Mouse (Mus musculus): ENCODE data around the gene Prr15l. TPM values are rescaled to one million over a fixed set of nuclear protein-coding genes. Genes with fewer than 3 reads are reported as not detected.

Gene Prr15l
- polyA plus RNA-seq, 1 experiment from 2014 or later: 0.68 TPM

GRCm38 (mm10) chr11:96902639-96903635, 25.0 kb upstream of the Prr15l start:
- H3K4me2 ChIP-seq (replicated peaks): peak overlapping the region; percentile 21; the same call in 1 of the 2 replicates
- H3K9ac ChIP-seq (replicated peaks): peak overlapping the region; percentile 15; the same call in 1 of the 2 replicates
- H3K9me3 ChIP-seq: no peaks in the 10 kb centered on the region
- peaks cover 16% of the 10 kb centered on the region for H3K36me3 ChIP-seq
- 5% methylated on average over 16 of the region's 16 CpGs for WGBS
- ATAC-seq (ENCODE audit: low FRiP score, low read depth): peak; percentile 68
- no peaks in the 10 kb centered on the region for H3K27me3 ChIP-seq
- H3K4me3 ChIP-seq: no peak overlapping the region
- H3K27ac ChIP-seq (replicated peaks): peak overlapping the region; percentile 97
- peaks cover 94% of the 10 kb centered on the region for H3K4me1 ChIP-seq

- H3K27me3 ChIP-seq: no peaks in the 10 kb centered on the region
- peaks cover 38% of the 10 kb centered on the region for H3K36me3 ChIP-seq
- peak overlapping the region; percentile 81 for H3K27ac ChIP-seq (replicated peaks)
- no peak overlapping the region for H3K4me3 ChIP-seq
- no peak for ATAC-seq (ENCODE audit: low FRiP score, low read depth)
- H3K4me2 ChIP-seq (replicated peaks): no peak overlapping the region
- H3K9ac ChIP-seq (replicated peaks): peak overlapping the region; percentile 8
- 48% methylated on average over 15 of the region's 15 CpGs for WGBS
- no peaks in the 10 kb centered on the region for H3K9me3 ChIP-seq
- H3K4me1 ChIP-seq: peaks cover 74% of the 10 kb centered on the region
Measured at GRCm38 (mm10) chr11:96906431-96907161, 21.3 kb upstream of the Prr15l start.

- no peak for ATAC-seq (ENCODE audit: low FRiP score, low read depth)
- no peak overlapping the region for H3K9ac ChIP-seq (replicated peaks)
Measured at GRCm38 (mm10) chr11:96908594-96908993, 19.3 kb upstream of the Prr15l start.

GRCm38 (mm10) chr11:96910003-96910402, 17.9 kb upstream of the Prr15l start:
- WGBS: 23% methylated on average over 7 of the region's 7 CpGs
- Histone ChIP-seq H3K9me3 (no peaks in the 10 kb centered on the region), H3K4me2 (replicated peaks) (no peak overlapping the region), H3K27me3 (no peaks in the 10 kb centered on the region), H3K36me3 (peaks cover 45% of the 10 kb centered on the region), H3K27ac (replicated peaks) (no peak overlapping the region), H3K4me1 (peaks cover 48% of the 10 kb centered on the region), H3K4me3 (no peak overlapping the region), H3K9ac (replicated peaks) (no peak overlapping the region)
- peak; percentile 51; the same call in 1 of the 2 replicates for ATAC-seq (ENCODE audit: low FRiP score, low read depth)

More at GRCm38 (mm10) chr11:96908594-96908993, 19.3 kb upstream of the Prr15l start:
- WGBS: 92% methylated on average over 12 of the region's 12 CpGs
- H3K36me3 ChIP-seq: peaks cover 45% of the 10 kb centered on the region
- no peaks in the 10 kb centered on the region for H3K27me3 ChIP-seq
- no peak overlapping the region for H3K4me2 ChIP-seq (replicated peaks)
- H3K27ac ChIP-seq (replicated peaks): peak overlapping the region; percentile 81
- H3K4me1 ChIP-seq: peaks cover 54% of the 10 kb centered on the region
- H3K9me3 ChIP-seq: no peaks in the 10 kb centered on the region
- no peak overlapping the region for H3K4me3 ChIP-seq

GRCm38 (mm10) chr11:96912682-96913081, 15.2 kb upstream of the Prr15l start:
- ATAC-seq (ENCODE audit: low FRiP score, low read depth): no peak
- Histone ChIP-seq H3K27ac (replicated peaks) (no peak overlapping the region), H3K4me2 (replicated peaks) (no peak overlapping the region), H3K4me3 (no peak overlapping the region), H3K9me3 (no peaks in the 10 kb centered on the region), H3K27me3 (peaks cover 6% of the 10 kb centered on the region), H3K4me1 (peaks cover 31% of the 10 kb centered on the region), H3K9ac (replicated peaks) (no peak overlapping the region), H3K36me3 (peaks cover 31% of the 10 kb centered on the region)
- 93% methylated on average over 11 of the region's 11 CpGs for WGBS

GRCm38 (mm10) chr11:96916044-96916884, 11.6 kb upstream of the Prr15l start, which contains the start of gene Cdk5rap3:
Cdk5rap3 (minus strand) TSS chr11:96916496.
- Histone ChIP-seq H3K9ac (replicated peaks) (peak within 1 kb of the TSS; percentile 77), H3K4me3 (peak within 1 kb of the TSS; percentile 78), H3K4me1 (peaks cover 13% of the 10 kb centered on the region), H3K36me3 (peaks cover 10% of the 10 kb centered on the region), H3K27ac (replicated peaks) (peak within 1 kb of the TSS; percentile 79), H3K27me3 (peaks cover 9% of the 10 kb centered on the region), H3K4me2 (replicated peaks) (peak within 1 kb of the TSS; percentile 99), H3K9me3 (no peaks in the 10 kb centered on the region)
- peak; percentile 98 for ATAC-seq (ENCODE audit: low FRiP score, low read depth)
- WGBS: under 1% methylated on average over 55 of the region's 55 CpGs

GRCm38 (mm10) chr11:96916885-96917396, 11.0 kb upstream of the Prr15l start:
- no peak; the same call in 1 of the 2 replicates for ATAC-seq (ENCODE audit: low FRiP score, low read depth)
- peak overlapping the region; percentile 36 for H3K4me2 ChIP-seq (replicated peaks)
- no peak overlapping the region for H3K27ac ChIP-seq (replicated peaks)
- H3K27me3 ChIP-seq: peaks cover 9% of the 10 kb centered on the region
- no peak overlapping the region for H3K9ac ChIP-seq (replicated peaks)
- peak overlapping the region; percentile 78 for H3K4me3 ChIP-seq
- H3K36me3 ChIP-seq: peaks cover 3% of the 10 kb centered on the region; the same call in 1 of the 2 replicates
- H3K4me1 ChIP-seq: peaks cover 13% of the 10 kb centered on the region
- no peaks in the 10 kb centered on the region for H3K9me3 ChIP-seq
- 35% methylated on average over 13 of the region's 13 CpGs for WGBS

GRCm38 (mm10) chr11:96917415-96917814, 10.5 kb upstream of the Prr15l start:
- H3K9ac ChIP-seq (replicated peaks): no peak overlapping the region
- H3K27ac ChIP-seq (replicated peaks): no peak overlapping the region
- H3K4me3 ChIP-seq: no peak overlapping the region
- no peaks in the 10 kb centered on the region for H3K9me3 ChIP-seq
- 88% methylated on average over 6 of the region's 6 CpGs for WGBS
- no peaks in the 10 kb centered on the region for H3K36me3 ChIP-seq
- ATAC-seq (ENCODE audit: low FRiP score, low read depth): no peak
- H3K4me2 ChIP-seq (replicated peaks): no peak overlapping the region
- H3K27me3 ChIP-seq: peaks cover 9% of the 10 kb centered on the region
- peaks cover 13% of the 10 kb centered on the region for H3K4me1 ChIP-seq

- ATAC-seq (ENCODE audit: low FRiP score, low read depth): no peak
- peaks cover 9% of the 10 kb centered on the region for H3K27me3 ChIP-seq
- no peak overlapping the region for H3K4me2 ChIP-seq (replicated peaks)
- H3K9me3 ChIP-seq: no peaks in the 10 kb centered on the region
- no peak overlapping the region for H3K9ac ChIP-seq (replicated peaks)
- 63% methylated on average over 6 of the region's 6 CpGs for WGBS
- H3K27ac ChIP-seq (replicated peaks): no peak overlapping the region
- no peak overlapping the region for H3K4me3 ChIP-seq
- H3K4me1 ChIP-seq: peaks cover 13% of the 10 kb centered on the region
- H3K36me3 ChIP-seq: no peaks in the 10 kb centered on the region
Measured at GRCm38 (mm10) chr11:96919003-96919402, 8.9 kb upstream of the Prr15l start.

- Histone ChIP-seq H3K9me3 (no peaks in the 10 kb centered on the region), H3K4me2 (replicated peaks) (no peak overlapping the region), H3K4me1 (0 out of 2 replicates have a peak, but pooled peaks cover 7% of the 10 kb centered on the region), H3K27ac (replicated peaks) (no peak overlapping the region), H3K36me3 (no peaks in the 10 kb centered on the region), H3K27me3 (peaks cover 26% of the 10 kb centered on the region), H3K9ac (replicated peaks) (no peak overlapping the region), H3K4me3 (no peak overlapping the region)
- WGBS: 87% methylated on average over 11 of the region's 11 CpGs
- ATAC-seq (ENCODE audit: low FRiP score, low read depth): no peak
Measured at GRCm38 (mm10) chr11:96924861-96925260, 3.0 kb upstream of the Prr15l start.

Measured in midbrain, embryonic 12.5 days (tissue).